Mouse (Mus musculus): ENCODE measurements around the gene Ntrk3. TPM values are rescaled to one million over a fixed set of nuclear protein-coding genes. Genes with fewer than 3 reads are reported as not detected.

Ntrk3 gene
- polyA plus RNA-seq, 1 experiment from 2014 or later, result 0.64 TPM

- ATAC-seq (ENCODE audit: insufficient number of reproducible peaks, insufficient read depth, low FRiP score, low TSS enrichment, low read depth), result no peak
- WGBS, result 84% methylated on average over 9 of the region's 9 CpGs
Measured at GRCm38 (mm10) chr7:78439361-78440120, 298.3 kb downstream of the Ntrk3 start.

GRCm38 (mm10) chr7:78433617-78434144 is 304.1 kb downstream of the Ntrk3 start:
- Histone ChIP-seq H3K9ac (replicated peaks) (no peak overlapping the region), H3K4me2 (no peak overlapping the region), H3K9me3 (no peaks in the 10 kb centered on the region), H3K4me3 (replicated peaks) (no peak overlapping the region), H3K27ac (no peak overlapping the region), H3K36me3 (no peaks in the 10 kb centered on the region), H3K4me1 (replicated peaks) (no peaks in the 10 kb centered on the region), H3K27me3 (no peaks in the 10 kb centered on the region)
- 50% methylated on average over 5 of the region's 5 CpGs for WGBS
- no peak for ATAC-seq (ENCODE audit: insufficient number of reproducible peaks, insufficient read depth, low FRiP score, low TSS enrichment, low read depth)

More at GRCm38 (mm10) chr7:78439361-78440120, 298.3 kb downstream of the Ntrk3 start:
- H3K36me3 ChIP-seq, result no peaks in the 10 kb centered on the region
- H3K27me3 ChIP-seq, result no peaks in the 10 kb centered on the region
- H3K27ac ChIP-seq, result no peak overlapping the region
- no peak overlapping the region for H3K9ac ChIP-seq (replicated peaks)
- no peak overlapping the region for H3K4me3 ChIP-seq (replicated peaks)
- H3K9me3 ChIP-seq, result no peaks in the 10 kb centered on the region
- H3K4me1 ChIP-seq (replicated peaks), result no peaks in the 10 kb centered on the region
- no peak overlapping the region for H3K4me2 ChIP-seq

- Histone ChIP-seq H3K27me3 (no peaks in the 10 kb centered on the region), H3K27ac (no peak overlapping the region), H3K4me2 (no peak overlapping the region), H3K4me1 (replicated peaks) (no peaks in the 10 kb centered on the region), H3K9me3 (no peaks in the 10 kb centered on the region), H3K9ac (replicated peaks) (no peak overlapping the region), H3K36me3 (no peaks in the 10 kb centered on the region), H3K4me3 (replicated peaks) (no peak overlapping the region)
- 87% methylated on average over 4 of the region's 4 CpGs for WGBS
- ATAC-seq (ENCODE audit: insufficient number of reproducible peaks, insufficient read depth, low FRiP score, low TSS enrichment, low read depth), result no peak
Measured at GRCm38 (mm10) chr7:78431611-78432010, 306.2 kb downstream of the Ntrk3 start.

GRCm38 (mm10) chr7:78412172-78412571 is 325.6 kb downstream of the Ntrk3 start:
- Histone ChIP-seq H3K9ac (replicated peaks) (no peak overlapping the region), H3K36me3 (no peaks in the 10 kb centered on the region), H3K27ac (no peak overlapping the region), H3K4me2 (no peak overlapping the region), H3K9me3 (no peaks in the 10 kb centered on the region), H3K4me1 (replicated peaks) (no peaks in the 10 kb centered on the region), H3K27me3 (no peaks in the 10 kb centered on the region), H3K4me3 (replicated peaks) (no peak overlapping the region)
- WGBS, result 94% methylated on average over 2 of the region's 2 CpGs
- no peak for ATAC-seq (ENCODE audit: insufficient number of reproducible peaks, insufficient read depth, low FRiP score, low TSS enrichment, low read depth)

GRCm38 (mm10) chr7:78409970-78410369 is 327.8 kb downstream of the Ntrk3 start:
- Histone ChIP-seq H3K4me2 (no peak overlapping the region), H3K36me3 (no peaks in the 10 kb centered on the region), H3K4me3 (replicated peaks) (no peak overlapping the region), H3K4me1 (replicated peaks) (no peaks in the 10 kb centered on the region), H3K27ac (no peak overlapping the region), H3K27me3 (no peaks in the 10 kb centered on the region), H3K9ac (replicated peaks) (no peak overlapping the region), H3K9me3 (no peaks in the 10 kb centered on the region)
- WGBS, result 66% methylated on average over 5 of the region's 5 CpGs
- no peak for ATAC-seq (ENCODE audit: insufficient number of reproducible peaks, insufficient read depth, low FRiP score, low TSS enrichment, low read depth)

- no peak for ATAC-seq (ENCODE audit: insufficient number of reproducible peaks, insufficient read depth, low FRiP score, low TSS enrichment, low read depth)
- WGBS, result 87% methylated on average over 5 of the region's 5 CpGs
- Histone ChIP-seq H3K4me3 (replicated peaks) (no peak overlapping the region), H3K4me2 (no peak overlapping the region), H3K27ac (no peak overlapping the region), H3K9ac (replicated peaks) (no peak overlapping the region), H3K4me1 (replicated peaks) (no peaks in the 10 kb centered on the region), H3K36me3 (no peaks in the 10 kb centered on the region), H3K9me3 (no peaks in the 10 kb centered on the region), H3K27me3 (no peaks in the 10 kb centered on the region)
Measured at GRCm38 (mm10) chr7:78406641-78407291, 331.0 kb downstream of the Ntrk3 start.

- H3K9ac ChIP-seq (replicated peaks), result no peak overlapping the region
- no peak overlapping the region for H3K27ac ChIP-seq
- H3K4me2 ChIP-seq, result no peak overlapping the region
- no peaks in the 10 kb centered on the region for H3K36me3 ChIP-seq
- ATAC-seq (ENCODE audit: insufficient number of reproducible peaks, insufficient read depth, low FRiP score, low TSS enrichment, low read depth), result no peak
- H3K4me1 ChIP-seq (replicated peaks), result no peaks in the 10 kb centered on the region
- 90% methylated on average over 6 of the region's 6 CpGs for WGBS
- no peak overlapping the region for H3K4me3 ChIP-seq (replicated peaks)
- no peaks in the 10 kb centered on the region for H3K9me3 ChIP-seq
- H3K27me3 ChIP-seq, result no peaks in the 10 kb centered on the region
Measured at GRCm38 (mm10) chr7:78404481-78404880, 333.3 kb downstream of the Ntrk3 start.

- no peaks in the 10 kb centered on the region for H3K9me3 ChIP-seq
- H3K9ac ChIP-seq (replicated peaks), result no peak overlapping the region
- H3K4me2 ChIP-seq, result no peak overlapping the region
- no peak overlapping the region for H3K27ac ChIP-seq
- H3K4me3 ChIP-seq (replicated peaks), result no peak overlapping the region
- no peaks in the 10 kb centered on the region for H3K4me1 ChIP-seq (replicated peaks)
- no peak for ATAC-seq (ENCODE audit: insufficient number of reproducible peaks, insufficient read depth, low FRiP score, low TSS enrichment, low read depth)
- no peaks in the 10 kb centered on the region for H3K27me3 ChIP-seq
- WGBS, result 63% methylated on average over 3 of the region's 3 CpGs
- H3K36me3 ChIP-seq, result no peaks in the 10 kb centered on the region
Measured at GRCm38 (mm10) chr7:78402495-78402894, 335.3 kb downstream of the Ntrk3 start.

- WGBS, result 90% methylated on average over 4 of the region's 4 CpGs
Measured at GRCm38 (mm10) chr7:78400219-78400618, 337.6 kb downstream of the Ntrk3 start.

GRCm38 (mm10) chr7:78398377-78398776 is 339.4 kb downstream of the Ntrk3 start:
- Histone ChIP-seq H3K27ac (no peak overlapping the region), H3K4me3 (replicated peaks) (no peak overlapping the region), H3K4me2 (no peak overlapping the region), H3K27me3 (no peaks in the 10 kb centered on the region), H3K4me1 (replicated peaks) (no peaks in the 10 kb centered on the region), H3K9me3 (no peaks in the 10 kb centered on the region), H3K9ac (replicated peaks) (no peak overlapping the region), H3K36me3 (no peaks in the 10 kb centered on the region)
- no peak for ATAC-seq (ENCODE audit: insufficient number of reproducible peaks, insufficient read depth, low FRiP score, low TSS enrichment, low read depth)

More at GRCm38 (mm10) chr7:78400219-78400618, 337.6 kb downstream of the Ntrk3 start:
- H3K4me1 ChIP-seq (replicated peaks), result no peaks in the 10 kb centered on the region
- H3K27ac ChIP-seq, result no peak overlapping the region
- no peaks in the 10 kb centered on the region for H3K36me3 ChIP-seq
- no peak overlapping the region for H3K4me3 ChIP-seq (replicated peaks)
- no peaks in the 10 kb centered on the region for H3K27me3 ChIP-seq
- H3K9ac ChIP-seq (replicated peaks), result no peak overlapping the region
- H3K4me2 ChIP-seq, result no peak overlapping the region
- H3K9me3 ChIP-seq, result no peaks in the 10 kb centered on the region
- ATAC-seq (ENCODE audit: insufficient number of reproducible peaks, insufficient read depth, low FRiP score, low TSS enrichment, low read depth), result no peak

GRCm38 (mm10) chr7:78397215-78397614 is 340.6 kb downstream of the Ntrk3 start:
- no peak overlapping the region for H3K9ac ChIP-seq (replicated peaks)
- H3K9me3 ChIP-seq, result no peaks in the 10 kb centered on the region
- no peak overlapping the region for H3K4me3 ChIP-seq (replicated peaks)
- no peak overlapping the region for H3K27ac ChIP-seq
- no peaks in the 10 kb centered on the region for H3K4me1 ChIP-seq (replicated peaks)
- no peak for ATAC-seq (ENCODE audit: insufficient number of reproducible peaks, insufficient read depth, low FRiP score, low TSS enrichment, low read depth)
- no peak overlapping the region for H3K4me2 ChIP-seq
- 87% methylated on average over 4 of the region's 4 CpGs for WGBS
- no peaks in the 10 kb centered on the region for H3K27me3 ChIP-seq
- H3K36me3 ChIP-seq, result no peaks in the 10 kb centered on the region
